Mouse (Mus musculus): ENCODE measurements around the gene Sez6l2. TPM values are rescaled to one million over a fixed set of nuclear protein-coding genes. Genes with fewer than 3 reads are reported as not detected.

The Sez6l2 gene
- total RNA-seq, 2 experiments from 2014 or later, result 1.1 to 1.4 TPM

DNA sequence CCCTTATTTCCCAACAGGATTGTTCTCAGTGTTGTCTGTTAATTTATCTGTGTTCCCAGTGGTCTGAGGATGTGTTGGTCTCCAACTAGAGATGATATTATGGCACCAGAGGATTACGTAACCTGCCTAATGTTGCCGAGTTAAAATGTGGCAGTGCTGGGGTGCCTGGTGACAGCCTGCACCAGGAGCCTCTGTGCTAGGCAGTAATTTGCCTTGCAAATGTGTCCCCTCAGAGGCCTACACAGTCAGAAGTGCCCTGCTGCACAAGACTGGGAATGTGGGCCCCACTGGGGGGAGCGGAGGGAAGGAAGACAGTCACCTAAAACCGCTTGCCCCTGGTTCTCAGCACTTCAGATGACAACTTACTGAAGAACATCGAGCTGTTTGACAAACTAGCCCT is 8.6 kb upstream of the Sez6l2 start:
- intact Hi-C loops (cut with DNase I), result no loop called here
- H3K27ac ChIP-seq, result no peak overlapping the region
- no peak overlapping the region for H3K4me3 ChIP-seq
- no peak for DNase-seq
- no peak for TF ChIP-seq CTCF (IDR thresholded peaks at IDR 0.05)

DNA sequence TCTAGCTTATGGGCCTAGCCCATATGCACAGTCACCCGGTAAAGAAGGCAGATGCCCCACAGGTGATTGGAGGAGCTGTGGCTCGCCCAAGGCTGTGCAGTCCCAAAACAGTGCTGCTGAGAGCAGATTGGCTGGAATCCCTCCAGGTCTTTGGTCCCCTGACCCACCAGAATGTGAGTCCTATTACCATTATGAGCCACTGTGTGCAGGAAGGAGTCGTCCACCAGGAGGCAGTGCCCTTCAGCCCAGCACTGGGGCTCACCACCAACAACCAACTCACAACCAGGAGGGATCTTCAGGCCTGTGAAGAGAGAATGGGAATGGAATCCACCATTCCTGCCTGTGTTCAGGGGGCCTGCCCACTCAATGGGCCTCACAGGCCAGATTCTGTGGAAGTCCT is 3.8 kb upstream of the Sez6l2 start:
- Histone ChIP-seq H3K27ac (no peak overlapping the region), H3K4me3 (no peak overlapping the region)
- peak; percentile 30 for DNase-seq
- intact Hi-C loops (cut with DNase I), result no loop called here
- peak; percentile 58 for TF ChIP-seq CTCF (IDR thresholded peaks at IDR 0.05)

GRCm38 (mm10) chr7:126948626-126949025 is 1.7 kb upstream of the Sez6l2 start:
- intact Hi-C loops (cut with DNase I), result loop anchor here (1.0 kb wide), 1 partner anchor 156 kb away; no protein-coding TSS in a partner anchor
- no peak for TF ChIP-seq CTCF (IDR thresholded peaks at IDR 0.05)
- no peak overlapping the region for H3K4me3 ChIP-seq
- H3K27ac ChIP-seq, result no peak overlapping the region
- no peak for DNase-seq

DNA sequence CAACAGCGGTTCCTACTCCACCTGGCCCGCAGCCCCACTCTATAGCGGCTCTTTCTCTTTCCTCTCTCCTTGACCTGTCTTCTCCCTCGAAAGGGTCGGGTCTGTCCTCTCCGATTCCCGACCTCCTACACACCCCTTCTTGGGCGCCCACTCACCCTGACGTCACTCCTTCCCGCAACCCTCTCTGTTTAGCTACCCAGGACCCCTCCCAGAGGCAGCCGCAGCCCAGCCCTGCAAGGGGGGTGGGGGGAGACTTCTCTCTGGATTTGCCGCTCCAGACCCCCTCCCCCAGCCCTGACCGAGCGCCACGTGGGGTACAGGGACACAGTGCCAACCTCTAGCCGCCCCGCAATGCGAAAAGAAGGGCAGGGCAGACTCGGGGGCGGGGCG is 965 bp upstream of the Sez6l2 start, which contains the start of gene Asphd1:
Gene Asphd1 (minus strand): TSS at position 180 of the 390 bp plus-strand sequence.
- H3K4me3 ChIP-seq, result peak within 1 kb of the TSS; percentile 71
- TF ChIP-seq CTCF (IDR thresholded peaks at IDR 0.05), result no peak
- DNase-seq, result no peak
- no peak within 1 kb of the TSS for H3K27ac ChIP-seq
- intact Hi-C loops (cut with DNase I), result loop anchor here (1.0 kb wide), 1 partner anchor 155 kb away; no protein-coding TSS in a partner anchor

DNA sequence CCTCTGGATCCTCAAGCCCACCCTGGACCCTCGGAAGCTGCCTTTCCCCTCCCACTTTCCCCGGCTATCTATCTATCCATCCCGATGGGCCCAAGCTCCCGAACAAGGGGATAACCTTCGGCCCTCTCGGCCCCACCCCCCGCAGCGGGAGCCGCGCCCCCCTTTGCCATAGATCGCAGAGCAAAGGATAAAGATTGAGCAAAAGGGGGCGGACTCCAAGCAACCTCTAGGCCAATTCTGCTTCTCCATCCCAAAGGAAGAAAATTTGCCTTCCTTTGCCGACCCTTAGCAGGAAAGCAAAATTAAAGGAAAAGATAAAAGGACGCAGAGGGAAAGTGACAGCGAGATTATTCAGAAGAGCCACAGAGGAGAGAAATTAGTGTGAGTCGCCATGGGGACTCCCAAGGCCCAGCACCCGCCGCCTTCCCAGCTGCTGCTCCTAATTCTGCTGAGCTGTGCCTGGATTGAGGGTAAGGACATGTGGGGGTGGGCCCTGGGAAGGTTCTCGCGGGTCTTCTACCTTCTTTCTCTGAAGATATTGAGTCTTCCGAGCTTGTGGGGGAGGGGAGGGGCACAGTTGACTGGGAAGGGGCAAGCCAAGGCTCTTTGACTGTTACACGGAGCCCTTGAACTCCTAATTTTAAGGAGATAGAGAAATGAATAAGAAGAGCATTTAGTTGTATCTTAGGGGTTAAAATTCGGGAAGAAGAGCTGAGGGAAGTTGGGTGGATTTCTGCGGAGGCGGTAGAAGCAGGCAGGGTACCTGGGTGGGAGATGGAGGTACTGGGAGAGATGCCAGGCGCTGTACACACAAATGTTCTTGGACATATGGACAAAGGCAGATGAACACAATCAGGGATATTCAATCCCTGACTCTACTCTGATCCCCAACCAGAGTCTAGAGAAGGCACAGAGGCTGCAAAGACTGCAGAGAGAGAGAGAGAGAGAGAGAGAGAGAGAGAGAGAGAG is 568 bp downstream of the Sez6l2 start:
- peak overlapping the region; percentile 71 for H3K4me3 ChIP-seq
- intact Hi-C loops (cut with DNase I), result no loop called here
- no peak for TF ChIP-seq CTCF (IDR thresholded peaks at IDR 0.05)
- DNase-seq, result no peak
- H3K27ac ChIP-seq, result no peak overlapping the region

DNA sequence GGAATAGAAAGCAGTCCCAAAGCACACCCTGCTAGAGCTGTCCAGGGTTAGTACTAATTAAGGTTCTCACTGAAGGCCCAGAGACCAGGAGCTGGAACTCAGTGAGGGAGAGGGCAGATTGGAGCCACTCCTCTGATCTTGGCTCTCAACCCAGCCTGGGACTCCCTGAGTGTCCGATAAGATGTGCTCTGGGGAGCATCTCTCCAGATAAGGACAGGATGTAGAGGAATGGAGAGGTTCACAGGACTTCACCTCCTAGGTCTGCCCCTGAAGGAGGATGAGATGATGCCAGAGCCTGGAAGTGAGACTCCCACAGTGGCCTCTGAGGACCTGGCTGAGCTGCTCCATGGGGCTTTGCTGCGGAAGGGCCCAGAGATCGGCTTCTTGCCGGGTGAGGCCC is 1.4 kb downstream of the Sez6l2 start:
- intact Hi-C loops (cut with DNase I), result no loop called here
- H3K27ac ChIP-seq, result no peak overlapping the region
- no peak overlapping the region for H3K4me3 ChIP-seq
- no peak for TF ChIP-seq CTCF (IDR thresholded peaks at IDR 0.05)
- DNase-seq, result no peak

DNA sequence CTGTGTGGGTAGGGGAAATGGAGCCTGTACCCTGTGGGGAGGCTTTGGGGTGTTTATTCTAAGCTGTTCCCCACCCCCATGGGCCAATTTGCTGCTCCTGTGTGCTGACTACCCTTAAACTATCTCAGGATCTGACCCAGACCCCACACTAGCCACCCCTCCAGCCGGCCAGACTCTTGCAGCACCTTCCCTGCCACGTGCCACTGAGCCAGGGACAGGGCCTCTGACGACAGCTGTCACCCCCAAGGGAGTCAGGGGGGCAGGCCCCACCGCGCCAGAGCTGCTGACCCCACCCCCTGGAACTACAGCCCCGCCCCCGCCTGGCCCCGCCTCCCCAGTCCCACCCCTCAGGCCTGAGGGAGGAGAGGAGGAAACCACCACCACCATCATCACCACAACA is 2.3 kb downstream of the Sez6l2 start:
- Histone ChIP-seq H3K4me3 (no peak overlapping the region), H3K27ac (no peak overlapping the region)
- intact Hi-C loops (cut with DNase I), result no loop called here
- no peak for TF ChIP-seq CTCF (IDR thresholded peaks at IDR 0.05)
- no peak for DNase-seq

DNA sequence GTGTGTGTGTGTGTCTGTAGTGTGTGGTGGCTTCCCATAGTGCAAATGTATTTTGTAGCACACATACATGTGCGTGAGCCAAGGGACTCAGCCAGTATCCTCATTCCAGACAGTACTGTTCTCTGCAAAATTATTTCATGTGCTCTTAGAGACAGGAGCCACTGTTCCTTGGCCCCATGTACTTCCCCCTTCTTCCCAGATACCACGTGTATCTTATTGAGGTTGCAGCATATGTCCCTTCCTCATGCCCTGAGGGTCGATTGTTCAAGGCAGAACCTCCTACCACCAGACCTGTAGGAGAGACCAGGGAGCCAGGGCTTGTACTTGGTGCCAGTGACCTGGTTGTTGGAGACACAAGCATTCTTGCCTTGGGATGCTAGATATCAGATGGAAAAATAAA is 4.8 kb downstream of the Sez6l2 start:
- intact Hi-C loops (cut with DNase I), result no loop called here
- no peak for TF ChIP-seq CTCF (IDR thresholded peaks at IDR 0.05)
- Histone ChIP-seq H3K4me3 (no peak overlapping the region), H3K27ac (no peak overlapping the region)
- peak; percentile 2 for DNase-seq

GRCm38 (mm10) chr7:126959780-126960179 is 9.4 kb downstream of the Sez6l2 start:
- intact Hi-C loops (cut with DNase I), result no loop called here
- TF ChIP-seq CTCF (IDR thresholded peaks at IDR 0.05), result no peak
- Histone ChIP-seq H3K4me3 (no peak overlapping the region), H3K27ac (no peak overlapping the region)
- DNase-seq, result peak; percentile 10

GRCm38 (mm10) chr7:126961095-126961494 is 10.7 kb downstream of the Sez6l2 start:
- TF ChIP-seq CTCF (IDR thresholded peaks at IDR 0.05), result no peak
- Histone ChIP-seq H3K4me3 (no peak overlapping the region), H3K27ac (no peak overlapping the region)
- intact Hi-C loops (cut with DNase I), result no loop called here
- peak; percentile 5 for DNase-seq

DNA sequence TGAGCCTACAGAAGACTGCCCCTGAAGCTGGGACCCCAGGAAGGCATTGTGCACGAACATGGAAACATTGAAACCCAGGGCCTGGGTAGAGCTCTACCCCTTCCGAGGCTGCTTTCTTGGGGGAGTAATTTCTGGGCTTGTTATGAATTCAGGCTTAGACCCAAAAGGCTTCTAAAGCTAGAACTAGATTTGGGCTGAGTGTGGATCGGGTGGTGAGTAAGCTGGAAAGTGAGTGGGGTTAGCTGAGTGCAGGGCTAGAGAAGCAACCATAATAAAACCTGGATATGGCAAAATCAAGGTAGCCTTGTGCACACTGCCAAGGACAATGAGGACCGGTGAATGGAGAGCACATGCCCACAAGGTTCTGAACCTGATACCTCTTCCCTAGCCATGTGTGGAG is 11.6 kb downstream of the Sez6l2 start:
- Histone ChIP-seq H3K27ac (no peak overlapping the region), H3K4me3 (no peak overlapping the region)
- no peak for DNase-seq
- intact Hi-C loops (cut with DNase I), result no loop called here
- TF ChIP-seq CTCF (IDR thresholded peaks at IDR 0.05), result no peak

DNA sequence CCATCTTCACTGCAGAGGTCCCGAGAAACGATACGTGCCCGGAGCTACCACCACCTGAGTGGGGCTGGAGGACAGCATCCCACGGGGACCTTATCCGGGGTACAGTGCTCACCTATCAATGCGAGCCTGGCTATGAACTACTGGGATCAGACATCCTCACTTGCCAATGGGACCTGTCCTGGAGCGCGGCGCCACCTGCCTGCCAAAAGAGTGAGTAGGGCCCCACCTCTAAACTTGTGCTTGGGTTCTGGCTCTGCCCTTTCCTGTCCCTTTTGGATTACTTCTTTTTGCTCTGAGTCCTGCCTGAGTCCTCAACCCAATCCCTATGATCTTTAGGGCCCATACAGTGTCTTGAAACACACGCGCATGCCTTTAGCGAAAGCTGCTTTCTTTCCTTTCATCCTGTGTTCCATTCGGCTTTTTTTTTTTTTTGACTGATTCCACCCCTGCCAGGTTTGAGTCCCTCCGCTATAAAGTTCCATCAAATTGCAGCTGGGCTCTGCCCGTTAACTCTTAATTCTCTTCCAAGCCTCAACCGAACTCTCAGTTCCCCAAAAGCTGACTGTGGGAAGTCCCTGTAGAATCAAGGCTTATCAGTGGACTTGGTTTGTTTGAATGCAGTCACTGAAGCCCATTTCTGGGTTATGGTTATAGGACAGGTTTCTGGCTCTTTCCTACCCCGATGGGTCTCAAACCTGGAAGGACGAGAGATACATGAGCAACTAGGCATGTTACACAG is 13.4 kb downstream of the Sez6l2 start:
- H3K4me3 ChIP-seq, result no peak overlapping the region
- TF ChIP-seq CTCF (IDR thresholded peaks at IDR 0.05), result peak; percentile 65
- peak; percentile 57 for DNase-seq
- intact Hi-C loops (cut with DNase I), result loop anchor here (1.0 kb wide), 1 partner anchor 142 kb away; no protein-coding TSS in a partner anchor
- H3K27ac ChIP-seq, result no peak overlapping the region

- intact Hi-C loops (cut with DNase I), result no loop called here
- H3K4me3 ChIP-seq, result no peak overlapping the region
- TF ChIP-seq CTCF (IDR thresholded peaks at IDR 0.05), result no peak
- DNase-seq, result no peak
- H3K27ac ChIP-seq, result no peak overlapping the region
Observed at GRCm38 (mm10) chr7:126965568-126965967, 15.2 kb downstream of the Sez6l2 start.

Measured in gastrocnemius, adult 2 months (tissue).